Mouse (Mus musculus): Measurements from ENCODE around the gene Pknox1.
"Not testable (repeated sequence)": the region's sequence is repeated elsewhere in the genome, so short reads cannot be mapped to it uniquely, and the experiment has no call there.

The Pknox1 gene

DNA sequence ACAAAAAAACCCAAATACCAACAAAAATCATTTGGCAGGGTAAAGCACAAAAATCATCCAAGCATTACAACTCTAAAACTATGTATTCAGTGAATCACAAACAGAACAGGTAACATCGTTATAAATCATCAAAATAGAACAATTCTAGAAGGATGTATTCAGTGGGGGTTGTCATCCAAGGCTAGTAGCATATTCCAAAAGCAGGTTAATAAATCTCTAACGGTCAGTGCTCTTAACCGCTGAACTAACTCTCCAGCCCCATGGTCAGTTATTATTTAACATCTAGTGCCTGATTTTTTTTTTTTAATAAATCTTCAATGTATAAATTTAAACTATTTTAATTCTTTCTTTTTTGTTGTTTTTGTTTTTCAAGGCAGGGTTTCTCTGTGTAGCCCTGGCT, 44.6 kb downstream of the Pknox1 start:
- POLR2A ChIA-PET, result not testable (repeated sequence)

DNA sequence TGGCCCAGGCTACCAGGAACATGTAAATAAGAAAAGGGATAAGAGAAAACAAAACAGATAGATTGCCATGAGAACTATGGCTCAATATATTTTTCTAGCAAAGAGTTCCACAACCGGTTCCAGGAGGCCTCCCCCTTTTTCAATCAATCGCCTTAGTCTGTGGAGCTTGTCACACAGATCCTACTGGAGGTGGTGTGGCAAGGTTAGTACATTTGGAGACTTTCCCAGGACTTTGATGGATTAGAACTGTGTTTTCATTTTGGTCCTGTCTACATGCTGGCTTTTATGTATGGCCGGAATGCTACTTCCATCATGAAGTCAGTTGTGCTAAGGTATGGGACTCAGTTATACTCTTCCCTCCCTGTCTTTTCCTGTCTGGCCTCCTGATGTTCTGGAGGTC, 45.4 kb downstream of the Pknox1 start:
- CTCF ChIA-PET, result no interaction called here
- POLR2A ChIA-PET, result interaction anchor here in 1 of 4 experiments (0.5 kb wide), 1 partner anchor 45 kb away, joined by 4 read pairs; no protein-coding TSS in a partner anchor

More for the DNA sequence above, 44.6 kb downstream of the Pknox1 start:
- CTCF ChIA-PET, result not testable (repeated sequence)

GRCm38 (mm10) chr17:31613086-31613755, 48.7 kb downstream of the Pknox1 start:
- ChIA-PET POLR2A (interaction anchor here in 2 of 4 experiments (0.9 to 1.0 kb wide), 2 partner anchors 9 to 24 kb away, joined by 3 to 5 read pairs; no protein-coding TSS in a partner anchor), CTCF (no interaction called here)

DNA sequence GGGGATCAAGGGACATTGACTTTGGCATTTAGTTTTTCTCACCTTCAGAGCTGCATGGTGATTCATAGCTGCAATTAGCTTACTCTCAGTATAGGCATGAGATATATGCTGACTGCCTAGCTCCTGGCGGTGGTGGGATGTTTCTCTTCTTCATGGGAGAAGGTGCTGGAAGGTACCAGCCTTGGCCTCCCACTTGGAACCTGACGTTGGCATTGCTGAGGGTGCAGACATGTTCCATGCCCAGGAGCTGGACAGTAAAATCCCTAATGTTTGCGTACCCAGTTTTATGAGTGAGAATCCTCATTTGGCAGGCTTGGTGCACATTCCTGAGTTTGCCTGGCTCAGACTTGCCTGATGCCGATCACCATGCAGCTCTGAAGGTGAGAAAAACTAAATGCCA, 58.6 kb downstream of the Pknox1 start:
- POLR2A ChIA-PET, result interaction anchor here (0.5 to 2.3 kb wide), 7 partner anchors 10 to 297 kb away, joined by 3 to 6 read pairs (median 3); partner anchors contain the start of genes Cbs (in 2 of the 4) and Pknox1 (in 1 of the 4)
- CTCF ChIA-PET, result interaction anchor here in 3 of 4 experiments (0.5 to 1.3 kb wide), 3 partner anchors 70 to 1629 kb away, joined by 3 to 5 read pairs (median 3); no protein-coding TSS in a partner anchor

DNA sequence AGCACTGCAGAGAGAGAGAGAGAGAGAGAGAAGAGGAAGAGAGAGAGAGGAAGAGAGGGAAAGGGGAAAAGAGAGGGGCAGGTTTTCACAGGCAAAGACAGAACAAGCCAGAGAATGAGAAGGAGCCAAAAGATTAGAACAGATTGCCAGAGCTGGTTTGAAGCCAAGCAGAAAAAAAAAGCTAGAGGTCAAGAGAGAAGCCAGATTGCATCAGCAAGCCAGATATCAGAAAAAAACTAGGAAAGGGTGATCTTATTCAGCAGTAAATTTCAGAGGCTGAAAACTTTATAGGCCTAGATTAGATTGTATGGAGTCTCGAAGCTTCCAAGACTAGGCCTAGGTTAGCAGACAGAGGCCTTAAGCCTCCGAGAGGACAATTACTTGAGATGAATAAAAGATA, 63.4 kb downstream of the Pknox1 start:
- CTCF ChIA-PET, result interaction anchor here in 1 of 4 experiments (0.7 kb wide), 1 partner anchor 15 kb away, joined by 15 read pairs; no protein-coding TSS in a partner anchor

DNA sequence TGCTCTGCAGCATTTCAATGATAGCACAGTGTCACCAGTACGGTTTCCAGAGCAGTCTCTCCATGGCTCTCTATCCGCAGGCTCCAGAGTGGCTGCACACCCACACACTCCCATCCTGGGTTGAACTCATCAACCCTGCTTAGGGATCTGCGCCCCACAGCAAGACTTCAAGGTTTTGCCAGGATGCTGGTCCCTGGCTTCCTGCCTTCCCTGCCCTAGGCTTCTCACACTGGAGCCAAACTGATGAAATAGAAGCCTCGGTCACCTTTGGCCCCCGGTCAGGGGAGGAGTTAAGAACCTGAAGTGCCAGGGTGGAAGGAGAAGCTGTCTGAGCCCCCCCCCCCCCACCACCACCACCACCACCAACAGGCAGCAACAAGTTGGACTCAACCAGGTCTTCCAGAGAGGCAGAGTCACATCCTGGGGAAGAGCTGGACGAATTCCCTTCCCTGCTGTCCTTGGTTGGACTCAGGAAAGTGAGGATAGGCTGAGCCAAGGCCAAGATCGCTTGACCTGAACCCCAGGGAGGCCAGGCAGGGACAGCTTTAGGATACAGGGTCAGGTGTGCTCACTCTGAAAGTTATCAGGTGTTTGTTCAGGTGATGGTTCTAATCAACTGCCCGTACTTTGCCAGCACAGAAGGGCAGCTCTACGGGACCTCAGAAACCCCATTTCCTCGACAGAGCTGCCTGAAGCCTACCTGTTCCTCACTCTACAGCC, 66.7 kb downstream of the Pknox1 start:
- CTCF ChIA-PET, result no interaction called here
- POLR2A ChIA-PET, result interaction anchor here in 3 of 4 experiments (0.7 to 1.5 kb wide), 6 partner anchors 10 to 277 kb away, joined by 3 to 4 read pairs (median 4); no protein-coding TSS in a partner anchor

More for the DNA sequence above, 63.4 kb downstream of the Pknox1 start:
- POLR2A ChIA-PET, result interaction anchor here in 1 of 4 experiments (1.2 kb wide), 1 partner anchor 10 kb away, joined by 3 read pairs; no protein-coding TSS in a partner anchor

DNA sequence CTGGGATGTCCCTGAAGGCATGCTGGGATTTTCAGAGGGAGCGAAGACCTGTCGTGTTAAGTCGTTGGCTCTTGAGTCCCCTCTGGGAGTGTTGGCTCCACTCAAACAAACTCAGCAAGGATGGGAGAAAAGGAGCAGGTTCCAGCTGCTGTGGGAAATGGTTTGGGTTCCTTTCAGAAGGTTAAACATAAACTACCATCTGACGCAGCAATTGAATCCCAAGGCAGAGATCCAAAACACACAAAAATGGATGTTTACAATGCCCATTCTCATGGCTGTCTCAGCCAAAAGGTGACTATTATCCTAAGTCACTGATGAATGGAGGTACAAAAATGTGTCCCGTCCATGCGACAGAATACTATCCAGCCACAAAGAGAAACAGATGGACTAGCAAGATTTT, 68.5 kb downstream of the Pknox1 start:
- ChIA-PET CTCF (interaction anchor here in 1 of 4 experiments (0.6 kb wide), 1 partner anchor 41 kb away, joined by 3 read pairs; no protein-coding TSS in a partner anchor), POLR2A (no interaction called here)

DNA sequence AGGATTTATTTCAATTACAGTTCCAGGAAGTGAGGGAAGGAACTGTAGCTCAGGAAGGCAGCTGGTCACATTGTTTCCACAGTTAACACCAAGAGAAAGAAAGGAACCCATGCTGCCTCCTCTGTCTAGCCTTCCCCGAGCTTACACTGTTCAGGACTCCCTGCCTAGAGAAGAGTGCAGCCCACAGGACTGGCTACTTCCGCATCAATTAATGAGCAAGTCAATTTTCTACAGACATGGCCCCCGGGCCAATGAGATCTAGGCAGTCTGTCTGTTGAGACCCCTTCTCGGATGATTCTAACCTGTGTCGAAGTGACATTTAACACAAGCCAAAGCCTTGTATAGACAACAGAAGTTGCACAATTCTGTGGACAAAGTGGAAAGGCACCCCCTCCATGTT, 70.4 kb downstream of the Pknox1 start:
- ChIA-PET POLR2A (interaction anchor here in 2 of 4 experiments (1.6 to 1.7 kb wide), 2 partner anchors 19 to 77 kb away, joined by 4 to 6 read pairs; no protein-coding TSS in a partner anchor), CTCF (no interaction called here)

DNA sequence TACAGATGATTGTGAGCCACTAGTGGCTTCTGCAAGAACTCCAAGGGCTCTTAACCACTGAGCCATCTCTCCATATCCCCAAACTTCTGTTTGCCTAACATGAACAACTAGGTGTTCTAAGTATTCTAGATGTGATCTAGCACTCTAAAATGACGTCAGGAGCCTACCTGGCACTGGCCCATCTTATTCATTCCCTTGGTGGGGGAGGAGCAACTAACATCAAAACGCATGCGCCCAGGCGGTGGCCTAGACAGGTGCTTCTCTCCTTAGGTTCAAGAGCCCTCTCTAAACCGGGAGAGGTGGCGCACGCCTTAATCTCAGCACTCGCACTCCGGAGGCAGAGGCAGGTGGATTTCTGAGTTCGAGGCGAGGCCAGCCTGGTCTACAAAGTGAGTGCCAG, 71.2 kb downstream of the Pknox1 start:
- ChIA-PET POLR2A (interaction anchor here in 1 of 4 experiments (1.7 kb wide), 1 partner anchor 18 kb away, joined by 6 read pairs; no protein-coding TSS in a partner anchor), CTCF (interaction anchor here in 1 of 4 experiments (0.6 kb wide), 1 partner anchor 115 kb away, joined by 3 read pairs; no protein-coding TSS in a partner anchor)

DNA sequence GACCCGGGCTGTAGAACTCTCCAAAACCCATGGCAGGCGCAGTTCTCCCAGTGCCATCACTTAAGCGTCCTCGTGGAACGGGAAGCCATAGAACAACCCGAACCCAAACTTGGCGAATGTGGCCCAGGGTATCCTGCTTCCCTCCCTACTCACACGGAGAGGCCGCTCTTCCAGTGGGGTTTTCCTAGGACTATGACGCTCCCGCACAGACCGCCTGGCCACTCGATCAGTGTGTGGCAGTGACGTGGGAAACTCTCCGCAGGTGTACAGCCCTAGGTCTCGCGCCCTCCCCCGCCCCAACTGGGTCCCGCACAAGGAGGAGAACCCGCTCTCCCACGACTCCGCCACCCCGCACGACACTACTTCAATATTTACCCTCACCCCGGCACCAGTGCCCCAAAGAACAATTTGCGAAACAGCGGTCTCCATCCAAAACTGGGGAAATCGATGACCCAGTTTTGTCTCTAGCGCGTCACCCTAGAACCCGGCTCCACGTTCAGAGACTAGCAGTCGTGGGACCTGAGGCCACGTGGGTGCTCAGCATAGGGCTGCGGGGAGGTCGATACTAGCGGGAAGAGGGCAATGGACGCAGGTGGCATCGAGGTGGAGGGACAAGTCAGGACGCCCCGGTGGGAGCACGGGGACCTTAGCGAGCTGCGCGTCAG, 71.9 kb downstream of the Pknox1 start:
- CTCF ChIA-PET, result interaction anchor here in 3 of 4 experiments (0.5 to 1.8 kb wide), 11 partner anchors 10 to 310 kb away, joined by 3 to 10 read pairs (median 3); no protein-coding TSS in a partner anchor
- POLR2A ChIA-PET, result interaction anchor here (0.6 to 3.0 kb wide), 52 partner anchors 10 to 578 kb away, joined by 3 to 30 read pairs (median 5); partner anchors contain the start of genes Pknox1 (in 3 of the 4), Ndufv3 (in 1 of the 4) and Wdr4 (in 1 of the 4)

DNA sequence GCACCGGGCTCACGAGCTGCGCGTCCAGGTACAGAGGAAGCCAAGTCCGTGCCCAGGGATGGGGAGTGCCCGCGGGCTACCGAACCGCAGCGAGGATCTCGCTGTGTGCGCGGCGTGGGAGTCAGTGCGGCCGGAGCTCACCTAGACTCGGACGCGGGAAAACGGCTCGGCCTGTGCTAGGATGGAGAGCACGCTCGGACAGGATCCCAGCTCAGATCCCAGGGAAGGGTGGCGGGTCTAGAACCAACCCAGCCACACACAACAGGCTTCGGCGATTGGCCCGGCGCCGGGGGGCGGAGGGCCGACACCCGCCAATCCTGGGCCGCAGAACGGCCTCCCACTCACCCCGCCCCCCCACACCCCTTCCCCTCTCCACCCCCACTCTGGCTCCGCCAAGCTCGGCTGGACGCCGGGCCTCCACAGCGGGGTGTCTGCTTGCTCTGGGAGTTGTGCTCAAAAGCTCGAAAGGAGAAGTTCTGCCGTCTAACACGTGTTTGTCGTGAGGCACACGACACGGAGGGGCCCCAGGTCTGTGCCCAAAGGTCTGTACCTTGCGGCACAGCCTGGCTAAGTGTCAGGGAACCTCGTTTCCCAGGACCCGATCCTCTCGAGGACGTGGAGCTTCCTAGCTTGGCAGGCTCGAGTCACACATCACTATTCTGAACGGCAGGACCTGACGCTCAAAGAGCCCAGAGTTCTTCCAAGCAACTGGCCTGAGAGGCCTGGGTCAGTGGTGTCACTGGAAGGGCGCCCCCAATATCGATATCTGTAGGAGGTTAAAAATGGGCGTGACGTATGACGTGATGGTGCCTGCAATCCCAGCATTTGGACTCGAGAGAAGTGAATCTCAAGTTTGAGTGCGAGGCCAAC, 72.6 kb downstream of the Pknox1 start, which contains the start of gene Cbs:
Cbs (minus strand) TSS at position 297 of the 870 bp plus-strand sequence.
- POLR2A ChIA-PET, result interaction anchor here (0.5 to 3.0 kb wide), 64 partner anchors 7 to 1909 kb away, joined by 3 to 30 read pairs (median 4); partner anchors contain the start of genes Pknox1 (in 3 of the 4), Ndufv3 (in 1 of the 4) and Wdr4 (in 1 of the 4)
- CTCF ChIA-PET, result interaction anchor here (0.5 to 1.8 kb wide), 12 partner anchors 9 to 653 kb away, joined by 3 to 10 read pairs (median 3); no protein-coding TSS in a partner anchor

DNA sequence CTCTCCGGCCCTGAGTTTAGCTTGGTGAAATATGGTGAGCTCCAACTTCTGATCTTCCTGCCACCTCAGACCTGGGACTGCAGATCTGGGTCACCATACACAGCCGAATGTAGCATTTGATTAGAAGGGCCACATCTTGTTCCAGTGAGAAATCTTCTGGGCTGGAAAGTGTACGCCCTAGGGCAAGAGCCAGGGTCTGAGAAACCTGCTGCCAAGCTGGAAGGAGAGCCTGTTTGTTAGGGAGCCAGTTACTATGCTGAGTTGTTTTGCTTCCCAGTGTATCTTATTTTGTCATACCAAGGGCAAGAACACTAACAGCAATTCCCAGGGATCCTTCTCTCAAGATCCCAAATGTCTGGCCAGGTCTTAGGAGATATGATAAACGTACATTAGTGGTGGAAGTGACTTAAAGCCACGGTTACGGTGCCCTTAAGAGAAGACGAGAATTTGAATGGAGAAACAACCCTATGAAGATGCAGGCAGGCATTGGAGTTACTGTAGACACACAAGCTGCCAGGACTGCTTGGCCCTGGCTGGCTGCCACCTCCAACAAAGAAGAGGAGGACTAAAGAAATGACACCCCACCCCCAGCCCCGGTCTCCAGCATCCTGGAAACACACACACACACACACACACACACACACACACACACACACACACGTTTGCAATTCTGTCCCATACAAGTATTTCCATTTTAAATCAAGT, 73.5 kb downstream of the Pknox1 start:
- CTCF ChIA-PET, result interaction anchor here in 2 of 4 experiments (0.5 to 1.8 kb wide), 6 partner anchors 8 to 312 kb away, joined by 3 to 10 read pairs (median 4); no protein-coding TSS in a partner anchor
- POLR2A ChIA-PET, result interaction anchor here (0.5 to 3.0 kb wide), 39 partner anchors 8 to 1910 kb away, joined by 3 to 30 read pairs (median 6); partner anchors contain the start of gene Pknox1 (in 2 of the 4)

DNA sequence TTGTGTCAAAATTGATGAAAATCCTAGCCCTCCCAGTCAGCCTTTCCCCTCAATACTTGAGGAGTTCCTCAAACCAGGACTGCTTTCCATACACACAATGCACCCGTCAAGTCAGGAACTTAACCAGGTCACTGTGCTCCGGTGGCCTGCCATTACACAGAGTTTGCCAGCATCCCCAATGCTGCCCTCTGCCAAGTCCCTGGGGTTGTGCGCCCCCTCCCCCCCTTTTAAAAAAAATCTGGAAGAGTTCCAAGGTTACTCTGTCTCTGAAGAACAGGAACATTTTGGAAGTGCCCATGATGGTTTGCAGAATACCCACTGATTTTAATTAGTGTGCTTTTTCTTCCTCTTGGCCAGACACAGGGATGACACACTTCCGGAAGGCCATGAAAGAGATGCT, 75.1 kb downstream of the Pknox1 start:
- CTCF ChIA-PET, result no interaction called here

DNA sequence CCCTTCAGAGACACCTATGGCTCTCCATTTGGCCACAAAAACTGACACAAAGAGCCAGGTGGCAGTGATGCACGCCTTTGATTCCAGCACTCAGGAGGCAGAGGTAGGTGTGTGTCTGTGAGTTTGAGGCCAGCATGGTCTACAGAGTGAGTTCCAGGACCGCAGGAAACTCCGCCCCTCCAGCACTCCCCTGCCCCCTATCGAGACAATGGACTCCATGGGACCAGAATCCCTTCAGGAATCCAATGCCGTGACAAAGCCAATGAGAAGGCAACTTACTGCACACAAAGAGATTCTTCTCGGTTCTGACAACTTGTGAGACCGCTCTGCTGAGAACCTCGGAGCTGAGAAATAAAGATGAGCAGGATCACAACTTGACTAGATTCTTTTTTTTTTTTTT, 77.8 kb downstream of the Pknox1 start:
- ChIA-PET POLR2A (interaction anchor here in 3 of 4 experiments (0.6 to 1.6 kb wide), 9 partner anchors 11 to 662 kb away, joined by 3 to 5 read pairs (median 3); partner anchors contain the start of gene Sik1 (in 1 of the 3)), CTCF (interaction anchor here in 3 of 4 experiments (0.5 to 0.8 kb wide), 4 partner anchors 15 to 106 kb away, joined by 3 to 15 read pairs (median 4); no protein-coding TSS in a partner anchor)

More for the DNA sequence above, 75.1 kb downstream of the Pknox1 start:
- POLR2A ChIA-PET, result interaction anchor here in 1 of 4 experiments (0.7 kb wide), 1 partner anchor 320 kb away, joined by 4 read pairs; no protein-coding TSS in a partner anchor

- POLR2A ChIA-PET, result interaction anchor here in 3 of 4 experiments (0.6 to 1.5 kb wide), 8 partner anchors 11 to 246 kb away, joined by 3 to 6 read pairs (median 3); partner anchors contain the start of gene Sik1 (in 1 of the 3)
- CTCF ChIA-PET, result interaction anchor here in 3 of 4 experiments (0.5 to 0.8 kb wide), 6 partner anchors 15 to 207 kb away, joined by 3 to 15 read pairs (median 4); no protein-coding TSS in a partner anchor
Measured at GRCm38 (mm10) chr17:31642913-31643312, 78.4 kb downstream of the Pknox1 start.

Data from embryonic stem cell, embryonic (primary cell).